Mouse (Mus musculus) left cerebral cortex, adult 2 months (tissue): Measurements from ENCODE around the gene Stra6. TPM values are rescaled to one million over a fixed set of nuclear protein-coding genes. Genes with fewer than 3 reads are reported as not detected.

Source experiments
- DNase-seq, 2 experiments: peaks; one replicate each; pipeline ENCODE4 v3.0.0; 2021 to 2022; ENCODE audit warnings: low spot score in 2 of 2, mixed read lengths in 1 of 2; ENCODE audit errors: extremely low spot score in 1 of 2
- H3K27ac ChIP-seq: fragments of 200-600 bp; 2 replicates; pipeline ENCODE4 v1.8.1; 2022
- H3K4me3 ChIP-seq: fragments of 200-600 bp; 2 replicates; pipeline ENCODE4 v1.8.1; 2022
- CTCF ChIP-seq: fragments of 200-600 bp; IDR thresholded peaks from 2 replicates; pipeline ENCODE4 v1.8.1; 2022; ENCODE audit warnings: antibody characterized with exemption, mild to moderate bottlenecking, moderate library complexity
- intact Hi-C: fragments of 180-260 bp; cut with DNase I; formaldehyde crosslinking; loops from one replicate; pipeline ENCODE4 v1.15.1; 2025
- total RNA-seq, 2 experiments: library from RNA; stranded (reverse); gene quantifications; 2 replicates each; pipeline ENCODE4 v1.2.3; 2021

The Stra6 gene
- total RNA-seq, 2 experiments from 2014 or later: 8.0 to 8.5 TPM

- no peak overlapping the region for H3K4me3 ChIP-seq
- H3K27ac ChIP-seq: no peak overlapping the region
- no peak for DNase-seq
- no peak for TF ChIP-seq CTCF
- intact Hi-C loops: no loop called here
These were observed 36.4 kb downstream of the Stra6 start for GRCm38 (mm10) chr9:58099836-58100565.

- TF ChIP-seq CTCF: no peak
- Histone ChIP-seq H3K27ac (peak overlapping the region; percentile 59), H3K4me3 (no peak overlapping the region)
- intact Hi-C loops: no loop called here
- DNase-seq: peak in 1 of 2 experiments; percentile 58
These were observed 38.4 kb downstream of the Stra6 start for GRCm38 (mm10) chr9:58102013-58102412.

- intact Hi-C loops: no loop called here
- no peak for DNase-seq
- H3K27ac ChIP-seq: no peak overlapping the region
- no peak for TF ChIP-seq CTCF
- H3K4me3 ChIP-seq: no peak overlapping the region
These were observed 40.1 kb downstream of the Stra6 start for GRCm38 (mm10) chr9:58103647-58104046.

GRCm38 (mm10) chr9:58105595-58106169, 42.1 kb downstream of the Stra6 start:
- no peak for TF ChIP-seq CTCF
- Histone ChIP-seq H3K27ac (no peak overlapping the region), H3K4me3 (no peak overlapping the region)
- DNase-seq: no peak
- intact Hi-C loops: no loop called here

GRCm38 (mm10) chr9:58107494-58107893, 43.9 kb downstream of the Stra6 start:
- intact Hi-C loops: no loop called here
- no peak for DNase-seq
- Histone ChIP-seq H3K27ac (peak overlapping the region; percentile 47), H3K4me3 (no peak overlapping the region)
- TF ChIP-seq CTCF: no peak

- DNase-seq: no peak
- peak overlapping the region; percentile 78 for H3K27ac ChIP-seq
- intact Hi-C loops: loop anchor here (1.0 to 2.0 kb wide), 3 partner anchors 44 to 90 kb away; no protein-coding TSS in a partner anchor
These were observed 47.2 kb downstream of the Stra6 start for GRCm38 (mm10) chr9:58110787-58111186.

GRCm38 (mm10) chr9:58111431-58111830, 47.8 kb downstream of the Stra6 start:
- H3K27ac ChIP-seq: peak overlapping the region; percentile 78
- intact Hi-C loops: loop anchor here (1.0 to 2.0 kb wide), 3 partner anchors 45 to 89 kb away; no protein-coding TSS in a partner anchor
- no peak for TF ChIP-seq CTCF

More at GRCm38 (mm10) chr9:58110787-58111186, 47.2 kb downstream of the Stra6 start:
- H3K4me3 ChIP-seq: no peak overlapping the region
- TF ChIP-seq CTCF: no peak

GRCm38 (mm10) chr9:58112321-58112751, 48.7 kb downstream of the Stra6 start:
- Histone ChIP-seq H3K4me3 (no peak overlapping the region), H3K27ac (peak overlapping the region; percentile 77)
- peak in 1 of 2 experiments; percentile 31 for DNase-seq
- no peak for TF ChIP-seq CTCF
- intact Hi-C loops: no loop called here

More at GRCm38 (mm10) chr9:58111431-58111830, 47.8 kb downstream of the Stra6 start:
- no peak overlapping the region for H3K4me3 ChIP-seq
- DNase-seq: peak; percentile 73 to 79

- H3K27ac ChIP-seq: no peak overlapping the region
- DNase-seq: no peak
- intact Hi-C loops: no loop called here
These were observed 49.3 kb downstream of the Stra6 start for GRCm38 (mm10) chr9:58112866-58113278.

GRCm38 (mm10) chr9:58113279-58113884, 49.8 kb downstream of the Stra6 start:
- intact Hi-C loops: no loop called here
- DNase-seq: no peak
- Histone ChIP-seq H3K27ac (no peak overlapping the region), H3K4me3 (no peak overlapping the region)
- TF ChIP-seq CTCF: no peak

More at GRCm38 (mm10) chr9:58112866-58113278, 49.3 kb downstream of the Stra6 start:
- no peak overlapping the region for H3K4me3 ChIP-seq
- no peak for TF ChIP-seq CTCF

GRCm38 (mm10) chr9:58114019-58114418, 50.4 kb downstream of the Stra6 start:
- intact Hi-C loops: no loop called here
- Histone ChIP-seq H3K27ac (no peak overlapping the region), H3K4me3 (no peak overlapping the region)
- TF ChIP-seq CTCF: no peak
- no peak for DNase-seq

GRCm38 (mm10) chr9:58115297-58115925, 51.8 kb downstream of the Stra6 start:
- intact Hi-C loops: no loop called here
- Histone ChIP-seq H3K27ac (no peak overlapping the region), H3K4me3 (no peak overlapping the region)
- DNase-seq: no peak
- no peak for TF ChIP-seq CTCF
